Mouse (Mus musculus) stomach, postnatal 0 days (tissue): ENCODE data around the gene Hist1h4n.

Source experiments
- CTCF ChIP-seq: IDR thresholded peaks from 2 replicates; pipeline ENCODE4 v1.5.1; 2016; ENCODE audit warnings: antibody characterized with exemption, low read depth, mild to moderate bottlenecking, moderate library complexity
- EP300 ChIP-seq: optimal IDR thresholded peaks from 2 replicates; pipeline ENCODE3; 2016; ENCODE audit warnings: antibody characterized with exemption

DNA sequence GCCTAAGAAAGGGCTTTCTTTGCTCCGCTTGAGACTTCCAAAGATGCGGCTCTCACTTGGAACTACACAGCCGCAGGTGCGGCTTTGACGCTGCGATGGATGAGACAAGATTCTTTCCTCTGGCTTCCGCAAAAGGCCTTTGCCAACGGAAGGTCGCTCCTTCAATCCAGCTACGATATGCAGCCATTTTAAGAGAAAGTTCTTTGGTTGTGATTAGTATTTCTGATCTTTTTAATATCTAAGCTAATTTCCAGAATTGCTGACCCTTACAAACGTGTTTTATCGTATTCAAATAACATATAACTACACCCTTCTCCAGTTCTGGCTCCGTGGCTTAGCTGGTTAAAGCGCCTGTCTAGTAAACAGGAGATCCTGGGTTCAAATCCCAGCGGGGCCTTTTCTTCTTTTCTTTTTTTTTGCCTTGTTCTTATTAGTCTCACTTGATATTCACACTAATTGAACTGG, 23.7 kb upstream of the Hist1h4n start:
- no peak for TF ChIP-seq CTCF
- no peak for TF ChIP-seq EP300
